Mouse (Mus musculus) megakaryocyte, adult 5-6 weeks (primary cell): ENCODE measurements at regions not wholly inside any gene's neighbourhood (a gene's known extent, or its start where the extent isn't known, plus 50 kb on each side); places are given as distances from the start of the nearest gene placed in this dataset.

ENCODE experiments used
- ATAC-seq: 2 replicates; pipeline ENCODE4 v1.8.0; 2016; ENCODE audit warnings: mild to moderate bottlenecking, inconsistent platforms; ENCODE audit not compliant: poor library complexity, severe bottlenecking

GRCm38 (mm10) chr10:37480331-37480730, 341.6 kb upstream of the Marcks start:
- ATAC-seq, result no peak

DNA sequence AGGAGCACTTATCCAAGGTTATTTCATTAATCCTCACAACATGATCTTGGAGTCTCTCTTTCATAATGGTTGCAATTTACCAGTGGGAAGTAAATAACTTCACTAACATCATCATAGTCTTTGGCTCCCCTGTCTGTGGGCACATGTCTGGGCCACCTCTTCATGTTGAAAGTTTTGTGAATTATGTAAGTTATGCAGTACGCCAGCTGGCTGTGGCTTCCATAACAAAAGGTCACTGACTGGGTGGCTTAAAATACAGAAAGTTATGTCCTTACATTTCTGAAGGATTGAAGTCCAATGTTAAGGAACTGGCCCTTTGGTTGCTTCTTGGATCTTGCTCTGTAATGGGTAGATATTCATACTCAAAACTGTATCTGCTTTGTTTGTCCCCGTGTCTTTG, 339.4 kb upstream of the Marcks start:
- ATAC-seq, result no peak

DNA sequence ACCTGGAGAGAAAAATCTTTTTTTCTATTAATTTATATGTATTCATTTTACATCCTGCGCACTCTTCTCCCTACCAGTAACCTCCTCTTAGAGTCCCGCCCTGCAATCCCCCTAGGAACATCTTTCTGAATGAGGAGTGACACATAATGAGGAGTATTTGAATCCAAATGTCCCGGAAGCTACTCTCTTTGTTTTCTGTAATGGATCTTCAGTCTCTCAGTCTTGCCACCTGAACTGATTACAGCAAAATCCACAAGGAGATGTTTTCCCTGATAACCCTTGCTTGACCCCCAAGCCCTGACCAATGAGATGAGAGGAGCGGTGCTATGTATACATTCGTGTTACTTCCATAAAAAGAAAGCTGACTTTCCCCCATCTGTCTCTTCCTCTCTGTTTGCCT, 334.4 kb upstream of the Marcks start:
- no peak for ATAC-seq

DNA sequence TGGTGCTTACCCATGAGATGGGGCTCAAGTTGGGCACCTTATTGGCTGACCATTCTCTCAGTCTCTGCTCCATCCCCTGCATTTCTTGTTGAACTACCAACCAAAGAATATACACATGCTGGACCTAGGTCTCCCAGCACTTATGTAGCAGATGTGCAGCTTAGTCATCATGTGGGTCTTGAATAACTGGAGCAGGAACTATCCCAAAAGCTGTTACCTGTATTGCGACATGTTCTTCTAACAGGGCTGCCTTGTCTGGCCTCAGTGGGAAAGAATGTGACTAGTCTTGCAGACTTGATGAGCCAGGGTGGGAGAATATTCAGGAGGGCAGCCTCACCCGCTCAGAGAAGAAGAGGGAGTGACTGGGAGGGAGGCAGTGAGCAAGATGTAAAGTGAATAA, 318.7 kb upstream of the Marcks start:
- ATAC-seq, result no peak

DNA sequence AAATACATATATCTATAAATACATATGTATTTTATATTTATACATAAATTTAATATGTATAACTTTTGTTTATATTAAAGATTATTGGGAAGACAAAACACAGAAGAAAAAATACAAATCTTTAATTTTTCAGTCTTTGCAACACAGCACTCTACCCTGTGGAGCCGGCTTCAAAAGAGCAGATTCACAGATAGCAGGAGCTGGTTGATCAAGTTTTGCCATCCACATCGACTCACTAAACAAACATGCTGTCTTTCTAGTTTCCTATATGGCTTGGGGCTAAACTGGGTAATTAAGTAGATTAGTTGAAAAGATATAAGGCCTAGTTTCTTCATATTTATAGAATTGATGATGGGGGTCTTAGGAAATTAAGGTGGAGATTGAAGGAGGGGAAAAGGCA, 311.2 kb upstream of the Marcks start:
- no peak for ATAC-seq

DNA sequence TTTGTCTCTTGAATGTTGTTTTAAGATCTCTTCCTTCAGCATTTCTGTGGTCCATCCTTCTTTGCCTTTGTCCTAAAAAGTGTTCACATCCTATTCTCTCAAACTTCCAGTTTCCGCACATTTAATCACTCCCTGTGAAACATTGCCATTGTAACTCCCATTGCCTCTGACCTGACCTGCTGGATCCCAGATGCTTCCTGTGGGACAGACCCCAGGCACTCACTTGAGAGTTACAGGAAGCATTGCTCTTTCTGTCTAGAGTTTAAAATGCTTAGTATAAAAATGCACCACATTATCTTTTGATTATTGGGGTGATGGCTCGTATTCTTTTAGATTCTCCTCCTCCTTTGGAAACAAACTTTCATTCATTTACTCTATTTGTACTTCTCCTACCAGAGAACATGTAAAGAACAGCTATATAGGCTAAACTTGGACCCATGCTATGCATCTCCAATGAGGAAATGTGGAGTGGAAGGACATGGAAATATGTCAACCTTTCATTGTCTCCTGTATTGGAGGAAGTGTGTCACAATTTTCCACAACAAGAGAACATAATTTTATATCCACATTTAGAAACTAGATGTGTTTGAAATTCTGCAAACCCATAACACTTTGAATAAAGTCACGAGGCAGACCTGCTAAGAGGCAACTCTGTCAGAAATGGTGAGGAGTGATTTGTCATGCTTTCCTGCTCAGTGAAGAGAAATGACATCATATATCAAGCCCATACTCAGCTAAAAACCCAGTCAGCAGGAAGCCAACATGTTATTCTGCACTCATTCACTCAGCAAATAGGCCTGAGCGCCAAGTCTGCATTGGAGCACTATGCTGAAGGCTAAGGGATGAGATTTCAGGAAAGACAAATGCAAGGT, 308.8 kb upstream of the Marcks start:
- ATAC-seq, result no peak

DNA sequence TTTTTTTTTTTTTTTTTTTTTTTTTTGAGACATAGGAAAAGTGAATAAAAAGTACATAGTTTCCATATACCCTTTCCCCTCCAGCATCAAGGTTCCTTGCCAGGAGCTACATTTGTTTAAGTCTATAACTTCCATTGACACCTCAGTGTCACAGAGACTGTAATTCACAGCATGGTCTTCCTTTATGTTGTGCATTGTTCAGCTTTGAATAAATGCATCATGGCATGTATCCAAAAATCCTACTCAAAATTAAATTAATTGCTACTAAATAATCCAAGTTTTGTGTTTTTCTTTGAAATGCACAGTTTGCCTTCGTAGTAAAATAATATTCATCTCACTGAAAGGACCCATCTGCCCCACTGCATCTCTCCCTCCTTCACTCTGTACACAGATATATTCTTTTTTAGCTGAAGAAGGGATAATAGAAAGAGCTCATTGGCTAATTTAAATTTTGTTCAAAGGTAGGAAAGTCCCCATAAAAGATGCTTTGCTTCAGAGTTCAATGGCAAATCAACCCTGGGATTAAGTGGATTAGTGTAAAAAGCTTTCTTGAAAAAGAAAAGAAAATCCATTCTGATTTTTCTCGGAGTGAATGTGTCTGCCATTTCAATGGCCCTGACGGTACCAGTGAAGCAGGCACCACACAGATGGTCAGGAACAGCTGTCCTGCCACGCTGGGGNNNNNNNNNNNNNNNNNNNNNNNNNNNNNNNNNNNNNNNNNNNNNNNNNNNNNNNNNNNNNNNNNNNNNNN, 301.3 kb upstream of the Marcks start:
- no peak for ATAC-seq

GRCm38 (mm10) chr10:37438312-37438711, 299.6 kb upstream of the Marcks start:
- ATAC-seq, result no peak

GRCm38 (mm10) chr10:37436849-37437248, 298.1 kb upstream of the Marcks start:
- no peak for ATAC-seq

DNA sequence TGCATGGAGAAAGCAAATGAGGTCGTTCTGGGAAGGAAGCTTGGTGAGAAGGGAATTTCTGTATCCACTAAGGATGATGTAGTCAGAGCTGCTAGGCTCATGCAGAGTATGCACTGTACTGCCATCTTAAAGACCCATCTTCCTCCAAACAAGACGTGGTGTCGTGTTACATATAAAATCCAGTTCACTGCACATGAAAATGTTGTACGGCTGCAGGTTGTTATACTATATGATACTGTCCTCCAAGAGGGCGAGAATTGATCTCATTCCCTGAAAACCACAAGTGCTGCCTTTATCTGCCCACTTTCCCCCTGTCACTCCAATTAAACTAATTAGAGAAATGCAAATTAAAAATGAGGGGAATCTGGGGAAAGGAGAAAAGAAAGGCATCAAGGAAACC, 295.5 kb upstream of the Marcks start:
- ATAC-seq, result no peak

DNA sequence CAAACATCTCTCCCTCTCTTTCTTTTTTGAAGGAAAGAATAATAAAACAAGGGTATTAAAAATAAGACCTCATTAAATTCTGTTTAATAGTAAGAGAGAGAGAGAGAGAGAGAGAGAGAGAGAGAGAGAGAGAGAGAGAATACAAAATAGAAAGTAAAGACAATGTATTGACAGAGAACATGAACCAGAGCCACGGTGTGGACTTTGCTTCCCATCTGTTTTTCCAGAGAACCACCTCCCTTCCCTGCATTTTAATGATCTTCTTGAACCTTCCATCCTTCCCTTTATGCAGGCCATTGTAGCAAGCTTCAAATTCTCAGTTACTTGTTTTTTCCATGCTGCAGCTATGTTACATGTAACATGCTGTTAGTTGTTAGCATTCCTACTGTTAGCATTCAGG, 284.3 kb upstream of the Marcks start:
- ATAC-seq, result no peak

- no peak for ATAC-seq
Measured at GRCm38 (mm10) chr10:37422612-37423011, 283.9 kb upstream of the Marcks start.

DNA sequence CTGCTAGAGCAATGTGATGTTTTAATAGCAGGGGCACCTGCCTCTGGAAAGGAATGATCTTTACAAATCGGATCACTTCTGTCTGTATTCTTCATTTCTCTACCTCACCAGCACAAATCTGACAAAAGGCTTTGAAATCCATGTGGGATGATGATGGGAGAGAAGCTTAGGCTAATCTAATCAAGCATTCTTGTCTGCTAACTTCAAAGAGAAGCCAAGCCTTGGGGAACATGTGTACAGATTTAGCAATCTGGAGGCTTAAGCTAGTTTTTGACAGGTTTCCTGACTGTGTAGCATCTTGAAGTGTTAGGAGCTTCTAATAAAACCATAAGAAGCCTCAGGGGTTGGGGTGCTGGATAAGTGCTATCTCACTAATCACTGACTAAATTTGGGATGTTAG, 277.6 kb upstream of the Marcks start:
- ATAC-seq, result no peak

- ATAC-seq, result no peak
Measured at GRCm38 (mm10) chr10:37412401-37412800, 273.7 kb upstream of the Marcks start.

GRCm38 (mm10) chr10:37409749-37410148, 271.0 kb upstream of the Marcks start:
- no peak for ATAC-seq

- ATAC-seq, result no peak
Measured at GRCm38 (mm10) chr10:37407487-37407886, 268.8 kb upstream of the Marcks start.

GRCm38 (mm10) chr10:37404933-37405332, 266.2 kb upstream of the Marcks start:
- ATAC-seq, result no peak

- ATAC-seq, result no peak
Measured at GRCm38 (mm10) chr10:37404407-37404806, 265.7 kb upstream of the Marcks start.

GRCm38 (mm10) chr10:37402376-37402775, 263.7 kb upstream of the Marcks start:
- ATAC-seq, result no peak

GRCm38 (mm10) chr10:37400991-37401390, 262.3 kb upstream of the Marcks start:
- no peak for ATAC-seq

- ATAC-seq, result no peak
Measured at GRCm38 (mm10) chr10:37400379-37400778, 261.7 kb upstream of the Marcks start.
